9 mouse cellular contexts compared by ENCODE assay signal in the genomic region with DNA sequence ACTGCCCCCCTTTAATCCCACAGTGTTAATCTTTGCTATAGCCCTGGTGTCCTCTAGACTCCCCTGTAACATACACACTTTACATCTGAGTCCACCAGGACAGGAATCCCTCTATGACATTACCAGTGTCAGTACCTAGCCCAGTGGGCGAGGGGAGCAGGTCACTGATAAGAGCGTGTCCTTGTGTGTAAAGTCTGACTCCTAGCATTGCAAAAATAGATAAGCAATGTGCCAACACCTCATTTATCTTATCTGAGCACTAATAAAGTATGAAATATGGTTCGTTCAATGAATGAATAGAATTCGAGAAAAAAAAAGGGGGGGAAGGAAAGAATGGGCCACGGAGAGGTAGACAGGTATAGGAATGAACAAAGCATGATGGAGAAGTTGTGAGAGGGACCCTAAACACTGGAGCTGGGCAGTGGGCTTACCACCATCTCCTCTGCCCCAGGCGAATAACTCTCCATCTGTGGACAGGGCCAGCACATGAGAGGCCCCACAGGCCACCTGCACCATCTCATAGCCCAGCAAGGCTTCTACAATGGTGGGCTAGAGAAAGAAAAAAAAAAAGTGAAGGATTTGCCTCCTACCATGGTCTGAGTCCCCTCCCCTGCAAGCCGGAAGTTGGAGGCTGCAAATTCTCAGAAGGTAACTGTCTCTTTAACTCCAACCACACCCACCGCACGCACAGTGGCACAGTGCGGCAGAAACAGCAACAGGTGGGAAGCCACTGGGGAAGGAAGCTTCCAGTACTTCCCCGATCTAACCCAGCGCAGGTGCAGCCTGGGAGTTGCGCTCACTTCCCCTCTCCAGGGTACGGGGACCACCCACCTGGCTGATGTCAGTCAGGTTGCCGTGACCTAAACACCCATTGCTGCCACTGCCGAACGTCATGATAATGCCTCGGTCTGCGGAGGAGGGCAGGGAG. TPM values are rescaled to one million over a fixed set of nuclear protein-coding genes. Genes with fewer than 3 reads are reported as not detected.
A peak's percentile ranks its signal among the peaks of the same experiment; 100 is the strongest.
DNase-seq lines count a peak whose midpoint lies in the region; ATAC-seq lines count a peak whose summit lies in the region.
"Had no signal": no experiment of that assay in that cellular context is flagged by ENCODE, and none has a peak within 500 bp of the region (broad histone marks: within the 10 kb centered on the region; RNA-seq: fewer than 3 reads in every experiment).

No protein-coding gene starts in this region.

- H3K4me3 ChIP-seq in kidney, embryonic 14.5 days (ENCODE audit: low read length), result 0 out of 2 replicates have a peak overlapping the region, but pooled peaks have one; percentile 2
- H3K4me3 ChIP-seq in erythroblast, embryonic 14.5 days (replicated peaks), result peak overlapping the region; percentile 64
- H3K4me3 ChIP-seq in forebrain, embryonic 12.5 days (replicated peaks), result no peak overlapping the region
- H3K4me3 ChIP-seq: midbrain, embryonic 12.5 days had no signal

- no peak overlapping the region for H3K9ac ChIP-seq in kidney, embryonic 14.5 days (ENCODE audit: low read depth, low read length)
- H3K9ac ChIP-seq in forebrain, embryonic 12.5 days, result no peak overlapping the region; the same call in 1 of the 2 replicates
- H3K9ac ChIP-seq: midbrain, embryonic 12.5 days had no signal

- no peak overlapping the region for H3K4me2 ChIP-seq in kidney, embryonic 14.5 days (replicated peaks; ENCODE audit: low read depth, low read length)
- H3K4me2 ChIP-seq in forebrain, embryonic 12.5 days, result no peak overlapping the region
- H3K4me2 ChIP-seq: midbrain, embryonic 12.5 days had no signal

- H3K27ac ChIP-seq in kidney, embryonic 14.5 days (ENCODE audit: low read depth, low read length), result 0 out of 2 replicates have a peak overlapping the region, but pooled peaks have one; percentile 7
- no peak overlapping the region for H3K27ac ChIP-seq in forebrain, embryonic 12.5 days
- H3K27ac ChIP-seq: midbrain, embryonic 12.5 days had no signal

- 63% methylated on average over 19 of the region's 19 CpGs for WGBS in kidney, embryonic 14.5 days
- WGBS in forebrain, embryonic 12.5 days, result 61% methylated on average over 19 of the region's 19 CpGs

- peaks cover 14% of the 10 kb centered on the region for H3K4me1 ChIP-seq in kidney, embryonic 14.5 days (ENCODE audit: control insufficient read depth, insufficient read depth, low read length)
- peaks cover 90% of the 10 kb centered on the region for H3K4me1 ChIP-seq in erythroblast, embryonic 14.5 days (ENCODE audit: control insufficient read depth)
- peaks cover 9% of the 10 kb centered on the region for H3K4me1 ChIP-seq in forebrain, embryonic 12.5 days

- no peak for DNase-seq in kidney, adult 18-20 months
- peak; percentile 57 for DNase-seq in lung, postnatal 36 days
- peak; percentile 71 to 74 for DNase-seq in thymus, postnatal 10 days (ENCODE audit: low spot score in 2 of 2)
- DNase-seq in embryo, embryonic 9.5 days (ENCODE audit: extremely low spot score), result no peak
- no peak for DNase-seq in cerebellum, adult 8-10 months

- H3K27me3 ChIP-seq in kidney, embryonic 14.5 days (ENCODE audit: control insufficient read depth, insufficient read depth, low read length), result no peaks in the 10 kb centered on the region
- H3K27me3 ChIP-seq in erythroblast, embryonic 14.5 days (ENCODE audit: control insufficient read depth), result no peaks in the 10 kb centered on the region
- peaks cover 5% of the 10 kb centered on the region; the same call in 1 of the 2 replicates for H3K27me3 ChIP-seq in forebrain, embryonic 12.5 days

- no peaks in the 10 kb centered on the region for H3K9me3 ChIP-seq in kidney, embryonic 14.5 days (ENCODE audit: control insufficient read depth, low read length)
- no peaks in the 10 kb centered on the region for H3K9me3 ChIP-seq in erythroblast, embryonic 14.5 days (ENCODE audit: control insufficient read depth, low read length)
- H3K9me3 ChIP-seq in forebrain, embryonic 12.5 days, result no peaks in the 10 kb centered on the region
- H3K9me3 ChIP-seq: midbrain, embryonic 12.5 days had no signal

- peaks cover 5% of the 10 kb centered on the region; the same call in 1 of the 2 replicates for H3K36me3 ChIP-seq in kidney, embryonic 14.5 days (ENCODE audit: control insufficient read depth, insufficient read depth, low read length)
- H3K36me3 ChIP-seq in erythroblast, embryonic 14.5 days (ENCODE audit: control insufficient read depth), result peaks cover 49% of the 10 kb centered on the region
- no peaks in the 10 kb centered on the region for H3K36me3 ChIP-seq in forebrain, embryonic 12.5 days (replicated peaks)
- H3K36me3 ChIP-seq: midbrain, embryonic 12.5 days had no signal

- ATAC-seq in kidney, embryonic 14.5 days (ENCODE audit: low FRiP score, low TSS enrichment), result no peak
- ATAC-seq in forebrain, embryonic 12.5 days (ENCODE audit: low FRiP score), result no peak

RNA-seq across cellular contexts. Expression of a gene that starts 3.4 kb away (rescaled TPM):
- 68.2 and 111 TPM in 2 replicates for polyA plus RNA-seq in kidney, embryonic 14.5 days (2014; fragmentation: Nextera tagmentation; extraction: Ambion mirVana)
- polyA plus RNA-seq in erythroblast, embryonic 14.5 days (2012), result 7.2 and 9.4 TPM in 2 replicates
- polyA plus RNA-seq in forebrain, embryonic 12.5 days (2016; fragmentation: Nextera tagmentation; extraction: Ambion mirVana), result 121 and 127 TPM in 2 replicates

RNA-seq across cellular contexts. Expression of a gene that starts 7.7 kb away (rescaled TPM):
- 15.8 and 20.6 TPM in 2 replicates for polyA plus RNA-seq in kidney, embryonic 14.5 days (2014; fragmentation: Nextera tagmentation; extraction: Ambion mirVana)
- 1.7 and 2.0 TPM in 2 replicates for polyA plus RNA-seq in erythroblast, embryonic 14.5 days (2012)
- 8.8 and 9.4 TPM in 2 replicates for polyA plus RNA-seq in forebrain, embryonic 12.5 days (2016; fragmentation: Nextera tagmentation; extraction: Ambion mirVana)

RNA-seq across cellular contexts. Expression of a gene that starts 7.7 kb away (rescaled TPM):
- polyA plus RNA-seq in kidney, embryonic 14.5 days (2014; fragmentation: Nextera tagmentation; extraction: Ambion mirVana), result 23.1 and 28.1 TPM in 2 replicates
- polyA plus RNA-seq in erythroblast, embryonic 14.5 days (2012), result 91.9 and 97.7 TPM in 2 replicates
- polyA plus RNA-seq in forebrain, embryonic 12.5 days (2016; fragmentation: Nextera tagmentation; extraction: Ambion mirVana), result 5.5 and 6.9 TPM in 2 replicates

RNA-seq across cellular contexts. Expression of a gene that starts 14.6 kb away (rescaled TPM):
- 1,650 and 2,291 TPM in 2 replicates for polyA plus RNA-seq in kidney, embryonic 14.5 days (2014; fragmentation: Nextera tagmentation; extraction: Ambion mirVana)
- polyA plus RNA-seq in erythroblast, embryonic 14.5 days (2012), result 168 and 429 TPM in 2 replicates
- polyA plus RNA-seq in forebrain, embryonic 12.5 days (2016; fragmentation: Nextera tagmentation; extraction: Ambion mirVana), result 931 and 997 TPM in 2 replicates

RNA-seq across cellular contexts. Expression of a gene that starts 19.4 kb away (rescaled TPM):
- polyA plus RNA-seq in kidney, embryonic 14.5 days (2014; fragmentation: Nextera tagmentation; extraction: Ambion mirVana), result 128 and 156 TPM in 2 replicates
- 0.13 and 0.26 TPM in 2 replicates for polyA plus RNA-seq in erythroblast, embryonic 14.5 days (2012)
- polyA plus RNA-seq in forebrain, embryonic 12.5 days (2016; fragmentation: Nextera tagmentation; extraction: Ambion mirVana), result 44.5 and 49.8 TPM in 2 replicates

Comparison
In these comparisons a context has a peak if more than half of its experiments do, and no peak if none do; other contexts are left out.
1. DNase-seq: peak in lung, postnatal 36 days (single experiment) and thymus, postnatal 10 days (2 of 2); none in kidney, adult 18-20 months (single experiment), embryo, embryonic 9.5 days (single experiment) and cerebellum, adult 8-10 months (single experiment).